Mouse (Mus musculus): ENCODE measurements at regions not wholly inside any gene's neighbourhood (a gene's known extent, or its start where the extent isn't known, plus 50 kb on each side); places are given as distances from the start of the nearest gene placed in this dataset.

- no peak for TF ChIP-seq POLR2A (IDR thresholded peaks at IDR 0.05; ENCODE audit: insufficient read depth, low read depth, low read length)
- no peak for TF ChIP-seq CTCF (IDR thresholded peaks at IDR 0.05; ENCODE audit: insufficient read depth, low read depth, low read length)
These were observed 159.0 kb upstream of the Gm11096 start for GRCm38 (mm10) chr17:81282543-81282942.
